Mouse (Mus musculus): ENCODE data around the gene Isoc2a.
"Not testable (repeated sequence)": the region's sequence is repeated elsewhere in the genome, so short reads cannot be mapped to it uniquely, and the experiment has no call there.

Isoc2a gene

GRCm38 (mm10) chr7:4876753-4877221, at the start of gene Isoc2a:
Isoc2a (plus strand) TSS chr7:4877153.
- peak; percentile 86 to 93 for DNase-seq

GRCm38 (mm10) chr7:4830476-4830875, 46.5 kb upstream of the Isoc2a start:
- peak in 1 of 2 experiments; percentile 13 for DNase-seq

GRCm38 (mm10) chr7:4835631-4836327, 41.2 kb upstream of the Isoc2a start:
- DNase-seq = peak in 1 of 2 experiments; percentile 39

- DNase-seq = peak; percentile 78 to 87
Observed at GRCm38 (mm10) chr7:4836351-4836792, 40.6 kb upstream of the Isoc2a start.

- DNase-seq = no peak
Observed at GRCm38 (mm10) chr7:4837639-4838038, 39.3 kb upstream of the Isoc2a start.

- no peak for DNase-seq
Observed at GRCm38 (mm10) chr7:4842077-4842476, 34.9 kb upstream of the Isoc2a start.

- peak; percentile 40 to 56 for DNase-seq
Observed at GRCm38 (mm10) chr7:4842634-4843131, 34.3 kb upstream of the Isoc2a start.

- peak; percentile 37 to 38 for DNase-seq
Observed at GRCm38 (mm10) chr7:4843604-4844244, 33.2 kb upstream of the Isoc2a start.

- no peak for DNase-seq
Observed at GRCm38 (mm10) chr7:4844245-4844916, 32.6 kb upstream of the Isoc2a start, which contains the start of gene Shisa7. Shisa7 (minus strand) TSS chr7:4844696.

- DNase-seq = peak; percentile 84 to 91
Observed at GRCm38 (mm10) chr7:4844917-4845309, 32.0 kb upstream of the Isoc2a start.

GRCm38 (mm10) chr7:4849372-4849771, 27.6 kb upstream of the Isoc2a start:
- DNase-seq = no peak

GRCm38 (mm10) chr7:4850621-4851314, 26.2 kb upstream of the Isoc2a start:
- no peak for DNase-seq

- DNase-seq = no peak
Observed at GRCm38 (mm10) chr7:4851315-4851688, 25.7 kb upstream of the Isoc2a start.

GRCm38 (mm10) chr7:4853613-4854012, 23.3 kb upstream of the Isoc2a start:
- DNase-seq = no peak

- no peak for DNase-seq
Observed at GRCm38 (mm10) chr7:4856508-4856907, 20.4 kb upstream of the Isoc2a start.

GRCm38 (mm10) chr7:4857321-4857720, 19.6 kb upstream of the Isoc2a start:
- peak in 1 of 2 experiments; percentile 66 for DNase-seq

- DNase-seq = no peak
Observed at GRCm38 (mm10) chr7:4859418-4859978, 17.5 kb upstream of the Isoc2a start.

- not testable (repeated sequence) for DNase-seq
Observed at GRCm38 (mm10) chr7:4860926-4861325, 16.0 kb upstream of the Isoc2a start.

GRCm38 (mm10) chr7:4863041-4863440, 13.9 kb upstream of the Isoc2a start:
- DNase-seq = peak; percentile 66 to 74

GRCm38 (mm10) chr7:4863541-4864080, 13.3 kb upstream of the Isoc2a start:
- no peak for DNase-seq

- no peak for DNase-seq
Observed at GRCm38 (mm10) chr7:4864130-4864845, 12.7 kb upstream of the Isoc2a start.

All from kidney, postnatal 4 days (tissue).